Mouse (Mus musculus) liver, embryonic 13.5 days (tissue): ENCODE data around the gene Psmb8. TPM values are rescaled to one million over a fixed set of nuclear protein-coding genes. Genes with fewer than 3 reads are reported as not detected.

Experiments
- ATAC-seq: fragments of 200-750 bp; cut with Nextera tagmentation; 2 replicates; pipeline ENCODE4 v1.8.0; 2017; ENCODE audit warnings: low read depth, mild to moderate bottlenecking, moderate number of reproducible peaks, moderate library complexity
- DNase-seq: peaks from one replicate; pipeline ENCODE4 v3.0.0; 2022
- H3K27ac ChIP-seq: fragments of 300-500 bp; sonication (generic); 2 replicates; pipeline ENCODE4 v1.5.1; 2015; ENCODE audit warnings: moderate library complexity, mild to moderate bottlenecking, inconsistent platforms
- H3K27me3 ChIP-seq: fragments of 300-500 bp; sonication (generic); 2 replicates; pipeline ENCODE4 v1.6.1; 2015; ENCODE audit warnings: mild to moderate bottlenecking, inconsistent platforms
- H3K36me3 ChIP-seq: fragments of 300-500 bp; sonication (generic); 2 replicates; pipeline ENCODE4 v1.6.1; 2015; ENCODE audit warnings: mild to moderate bottlenecking, inconsistent platforms
- H3K4me1 ChIP-seq: fragments of 300-500 bp; sonication (generic); replicated peaks from 2 replicates; pipeline ENCODE4 v1.6.1; 2015; ENCODE audit warnings: inconsistent platforms
- H3K4me2 ChIP-seq: fragments of 300-500 bp; sonication (generic); 2 replicates; pipeline ENCODE4 v1.6.1; 2015; ENCODE audit warnings: inconsistent platforms, mild to moderate bottlenecking, moderate library complexity
- H3K4me3 ChIP-seq: fragments of 300-500 bp; sonication (generic); replicated peaks from 2 replicates; pipeline ENCODE4 v1.5.1; 2015; ENCODE audit warnings: mild to moderate bottlenecking, inconsistent platforms
- H3K9ac ChIP-seq: fragments of 300-500 bp; sonication (generic); 2 replicates; pipeline ENCODE4 v1.6.1; 2015; ENCODE audit warnings: mild to moderate bottlenecking, inconsistent platforms
- H3K9me3 ChIP-seq: fragments of 300-500 bp; sonication (generic); replicated peaks from 2 replicates; pipeline ENCODE4 v1.6.1; 2016; ENCODE audit warnings: inconsistent platforms
- WGBS: fragments of 180-500 bp; shearing (Covaris S2); methylation state at CpG from one replicate; pipeline ENCODE4 v1.1.7; 2015; ENCODE audit not compliant: insufficient replicate concordance; 5-methylcytosine and 5-hydroxymethylcytosine counted together
- polyA plus RNA-seq: library from polyadenylated mRNA; unstranded; fragments of >200 nt; fragmentation: Nextera tagmentation; extraction: Ambion mirVana; gene quantifications from 2 replicates; pipeline ENCODE4 v1.2.1, GENCODE M21; 2015

Psmb8 gene
- polyA plus RNA-seq, 1 experiment from 2014 or later, result 18.0 TPM

- ATAC-seq (no peak), DNase-seq (no peak)
- peaks cover 9% of the 10 kb centered on the region; the same call in 1 of the 2 replicates for H3K9me3 ChIP-seq
These were observed 20.3 kb upstream of the Psmb8 start for GRCm38 (mm10) chr17:34177179-34177578.

GRCm38 (mm10) chr17:34179019-34179418, 18.5 kb upstream of the Psmb8 start:
- H3K36me3 ChIP-seq, result no peaks in the 10 kb centered on the region
- ATAC-seq (no peak), DNase-seq (no peak)
- no peak overlapping the region for H3K9ac ChIP-seq
- H3K4me2 ChIP-seq, result no peak overlapping the region
- H3K4me1 ChIP-seq, result 0 out of 2 replicates have a peak, but pooled peaks cover 6% of the 10 kb centered on the region
- peaks cover 12% of the 10 kb centered on the region for H3K27me3 ChIP-seq
- 46% methylated on average over 6 of the region's 6 CpGs for WGBS
- no peak overlapping the region for H3K27ac ChIP-seq
- H3K4me3 ChIP-seq, result no peak overlapping the region
- peaks cover 9% of the 10 kb centered on the region; the same call in 1 of the 2 replicates for H3K9me3 ChIP-seq

More at GRCm38 (mm10) chr17:34177179-34177578, 20.3 kb upstream of the Psmb8 start:
- Histone ChIP-seq H3K9ac (no peak overlapping the region), H3K4me1 (0 out of 2 replicates have a peak, but pooled peaks cover 3% of the 10 kb centered on the region), H3K36me3 (no peaks in the 10 kb centered on the region), H3K27ac (no peak overlapping the region), H3K4me2 (no peak overlapping the region), H3K4me3 (no peak overlapping the region), H3K27me3 (0 out of 2 replicates have a peak, but pooled peaks cover 2% of the 10 kb centered on the region)
- WGBS, result 58% methylated on average over 4 of the region's 4 CpGs

GRCm38 (mm10) chr17:34179913-34180859, 17.3 kb upstream of the Psmb8 start:
- ATAC-seq, result no peak
- Histone ChIP-seq H3K27ac (no peak overlapping the region), H3K9ac (no peak overlapping the region), H3K27me3 (peaks cover 18% of the 10 kb centered on the region), H3K4me2 (no peak overlapping the region), H3K9me3 (peaks cover 9% of the 10 kb centered on the region; the same call in 1 of the 2 replicates), H3K4me1 (0 out of 2 replicates have a peak, but pooled peaks cover 6% of the 10 kb centered on the region), H3K36me3 (no peaks in the 10 kb centered on the region), H3K4me3 (no peak overlapping the region)
- WGBS, result 51% methylated on average over 13 of the region's 13 CpGs
- DNase-seq, result no peak

GRCm38 (mm10) chr17:34183564-34184219, 13.8 kb upstream of the Psmb8 start:
- Histone ChIP-seq H3K9me3 (no peaks in the 10 kb centered on the region), H3K4me1 (peaks cover 32% of the 10 kb centered on the region), H3K27ac (no peak overlapping the region), H3K4me3 (no peak overlapping the region), H3K36me3 (no peaks in the 10 kb centered on the region), H3K27me3 (peaks cover 45% of the 10 kb centered on the region), H3K4me2 (no peak overlapping the region), H3K9ac (no peak overlapping the region)
- DNase-seq, result no peak
- 55% methylated on average over 15 of the region's 15 CpGs for WGBS
- ATAC-seq, result no peak

GRCm38 (mm10) chr17:34185526-34185925, 12.0 kb upstream of the Psmb8 start:
- WGBS, result 73% methylated on average over 9 of the region's 9 CpGs
- Histone ChIP-seq H3K9ac (no peak overlapping the region), H3K4me2 (no peak overlapping the region), H3K9me3 (no peaks in the 10 kb centered on the region), H3K36me3 (no peaks in the 10 kb centered on the region), H3K27me3 (peaks cover 57% of the 10 kb centered on the region), H3K27ac (no peak overlapping the region), H3K4me1 (peaks cover 29% of the 10 kb centered on the region), H3K4me3 (no peak overlapping the region)
- DNase-seq, result no peak
- ATAC-seq, result no peak

- H3K27ac ChIP-seq, result no peak overlapping the region
- DNase-seq, result no peak
- peaks cover 65% of the 10 kb centered on the region for H3K27me3 ChIP-seq
These were observed 10.6 kb upstream of the Psmb8 start for GRCm38 (mm10) chr17:34186885-34187260.

GRCm38 (mm10) chr17:34187261-34187916, 10.1 kb upstream of the Psmb8 start, which contains the start of the genes Tap1 and Psmb9:
TSS of gene Tap1 (plus strand) at chr17:34187553.
TSS of gene Psmb9 (minus strand) at chr17:34187764.
- ATAC-seq (peak; percentile 88), DNase-seq (peak; percentile 82)
- WGBS, result under 1% methylated on average over 46 of the region's 46 CpGs
- H3K27me3 ChIP-seq, result peaks cover 66% of the 10 kb centered on the region
- peak within 1 kb of the TSS; percentile 74 for H3K9ac ChIP-seq
- no peaks in the 10 kb centered on the region for H3K9me3 ChIP-seq
- peaks cover 29% of the 10 kb centered on the region for H3K4me1 ChIP-seq
- H3K4me3 ChIP-seq, result peak within 1 kb of the TSS; percentile 65
- peak within 1 kb of the TSS; percentile 59 for H3K27ac ChIP-seq
- no peaks in the 10 kb centered on the region for H3K36me3 ChIP-seq
- H3K4me2 ChIP-seq, result peak within 1 kb of the TSS; percentile 92

More at GRCm38 (mm10) chr17:34186885-34187260, 10.6 kb upstream of the Psmb8 start:
- Histone ChIP-seq H3K36me3 (no peaks in the 10 kb centered on the region), H3K9ac (peak overlapping the region; percentile 74), H3K9me3 (no peaks in the 10 kb centered on the region), H3K4me2 (peak overlapping the region; percentile 92), H3K4me3 (peak overlapping the region; percentile 65), H3K4me1 (peaks cover 29% of the 10 kb centered on the region)
- whole genome bisulfite sequencing, result 5% methylated on average over 14 of the region's 14 CpGs
- peak; percentile 24; the same call in 1 of the 2 replicates for ATAC-seq

- Histone ChIP-seq H3K9me3 (no peaks in the 10 kb centered on the region), H3K4me3 (peak overlapping the region; percentile 65), H3K27me3 (peaks cover 72% of the 10 kb centered on the region), H3K4me2 (peak overlapping the region; percentile 92), H3K27ac (peak overlapping the region; percentile 59; the same call in 1 of the 2 replicates), H3K4me1 (peaks cover 29% of the 10 kb centered on the region), H3K36me3 (no peaks in the 10 kb centered on the region), H3K9ac (peak overlapping the region; percentile 74)
- DNase-seq (no peak), ATAC-seq (peak; percentile 22; the same call in 1 of the 2 replicates)
- WGBS, result 1% methylated on average over 20 of the region's 20 CpGs
These were observed 9.5 kb upstream of the Psmb8 start for GRCm38 (mm10) chr17:34188010-34188409.

GRCm38 (mm10) chr17:34188986-34189385, 8.5 kb upstream of the Psmb8 start:
- H3K36me3 ChIP-seq, result no peaks in the 10 kb centered on the region
- no peak for DNase-seq
- WGBS, result 69% methylated on average over 6 of the region's 6 CpGs

GRCm38 (mm10) chr17:34192852-34193251, 4.7 kb upstream of the Psmb8 start:
- no peak overlapping the region for H3K4me3 ChIP-seq
- peaks cover 83% of the 10 kb centered on the region for H3K27me3 ChIP-seq
- no peak overlapping the region for H3K4me2 ChIP-seq
- peaks cover 21% of the 10 kb centered on the region for H3K4me1 ChIP-seq
- no peaks in the 10 kb centered on the region for H3K9me3 ChIP-seq
- H3K27ac ChIP-seq, result no peak overlapping the region
- ATAC-seq, result no peak
- H3K36me3 ChIP-seq, result no peaks in the 10 kb centered on the region
- WGBS, result 26% methylated on average over 16 of the region's 16 CpGs
- DNase-seq, result no peak
- no peak overlapping the region for H3K9ac ChIP-seq

More at GRCm38 (mm10) chr17:34188986-34189385, 8.5 kb upstream of the Psmb8 start:
- no peak overlapping the region for H3K27ac ChIP-seq
- no peak overlapping the region for H3K9ac ChIP-seq
- peaks cover 73% of the 10 kb centered on the region for H3K27me3 ChIP-seq
- peaks cover 25% of the 10 kb centered on the region for H3K4me1 ChIP-seq
- no peak for ATAC-seq
- H3K4me3 ChIP-seq, result no peak overlapping the region
- no peaks in the 10 kb centered on the region for H3K9me3 ChIP-seq
- H3K4me2 ChIP-seq, result no peak overlapping the region
